Mouse (Mus musculus): ENCODE measurements around the gene Timm44. TPM values are rescaled to one million over a fixed set of nuclear protein-coding genes. Genes with fewer than 3 reads are reported as not detected.

The Timm44 gene
- 86.6 TPM for polyA plus RNA-seq (2021)

GRCm38 (mm10) chr8:4275275-4276110 lies at the start of gene Timm44:
TSS of gene Timm44 (minus strand) at chr8:4275913.
- no peaks in the 10 kb centered on the region for H3K27me3 ChIP-seq
- DNase-seq (ENCODE audit: low read depth, low spot score), result peak; percentile 65
- in situ Hi-C loops (cut with MboI; ENCODE audit: low pct_unique_long_range_greater_than_20kb), result loop anchor here (5.0 kb wide), 1 partner anchor 47 kb away; no protein-coding TSS in a partner anchor
- TF ChIP-seq CTCF (IDR thresholded peaks at IDR 0.05), result no peak
- ATAC-seq, result peak; percentile 92
- POLR2A ChIA-PET, result interaction anchor here (0.6 to 1.4 kb wide), 3 partner anchors 11 to 18 kb away, joined by 3 read pairs; no protein-coding TSS in a partner anchor
- CTCF ChIA-PET, result interaction anchor here (0.8 to 2.0 kb wide), 5 partner anchors 16 to 47 kb away, joined by 3 to 6 read pairs (median 6); no protein-coding TSS in a partner anchor

GRCm38 (mm10) chr8:4324983-4325750 lies 49.5 kb upstream of the Timm44 start, which contains the start of the genes Ccl25 and Elavl1:
TSS of gene Ccl25 (plus strand) at chr8:4325210.
TSS of gene Elavl1 (minus strand) at chr8:4325413.
- CTCF ChIA-PET, result no interaction called here
- no peak for TF ChIP-seq CTCF (IDR thresholded peaks at IDR 0.05)
- ATAC-seq (peak; percentile 95), DNase-seq (ENCODE audit: low read depth, low spot score) (peak; percentile 80)
- H3K27me3 ChIP-seq, result no peaks in the 10 kb centered on the region
- in situ Hi-C loops (cut with MboI; ENCODE audit: low pct_unique_long_range_greater_than_20kb), result loop anchor here (5.0 kb wide), 1 partner anchor 48 kb away; the partner anchor contains the start of gene Timm44
- POLR2A ChIA-PET, result no interaction called here

GRCm38 (mm10) chr8:4324525-4324924 lies 48.8 kb upstream of the Timm44 start:
- H3K27me3 ChIP-seq, result no peaks in the 10 kb centered on the region
- ChIA-PET CTCF (interaction anchor here (1.0 kb wide), 1 partner anchor 66 kb away, joined by 4 read pairs; the partner anchor contains the start of gene Ctxn1), POLR2A (interaction anchor here (0.7 to 1.3 kb wide), 3 partner anchors 15 to 64 kb away, joined by 3 to 4 read pairs (median 3); no protein-coding TSS in a partner anchor)
- no peak for DNase-seq (ENCODE audit: low read depth, low spot score)
- peak; percentile 26 for ATAC-seq
- TF ChIP-seq CTCF (IDR thresholded peaks at IDR 0.05), result no peak
- in situ Hi-C loops (cut with MboI; ENCODE audit: low pct_unique_long_range_greater_than_20kb), result loop anchor here (5.0 kb wide), 1 partner anchor 47 kb away; the partner anchor contains the start of gene Timm44

- ChIA-PET POLR2A (interaction anchor here (0.7 to 1.3 kb wide), 3 partner anchors 16 to 64 kb away, joined by 3 to 4 read pairs (median 3); no protein-coding TSS in a partner anchor), CTCF (interaction anchor here (0.8 to 1.0 kb wide), 2 partner anchors 11 to 66 kb away, joined by 3 to 4 read pairs; partner anchors contain the start of gene Ctxn1)
- in situ Hi-C loops (cut with MboI; ENCODE audit: low pct_unique_long_range_greater_than_20kb), result loop anchor here (5.0 kb wide), 1 partner anchor 47 kb away; the partner anchor contains the start of gene Timm44
- ATAC-seq (no peak), DNase-seq (ENCODE audit: low read depth, low spot score) (no peak)
- H3K27me3 ChIP-seq, result no peaks in the 10 kb centered on the region
- TF ChIP-seq CTCF (IDR thresholded peaks at IDR 0.05), result no peak
Measured at GRCm38 (mm10) chr8:4323917-4324316, 48.2 kb upstream of the Timm44 start.

GRCm38 (mm10) chr8:4322470-4322869 lies 46.8 kb upstream of the Timm44 start:
- H3K27me3 ChIP-seq, result no peaks in the 10 kb centered on the region
- ATAC-seq (no peak), DNase-seq (ENCODE audit: low read depth, low spot score) (no peak)
- POLR2A ChIA-PET, result interaction anchor here (1.2 kb wide), 1 partner anchor 66 kb away, joined by 3 read pairs; no protein-coding TSS in a partner anchor
- in situ Hi-C loops (cut with MboI; ENCODE audit: low pct_unique_long_range_greater_than_20kb), result loop anchor here (5.0 kb wide), 1 partner anchor 45 kb away; the partner anchor contains the start of gene Timm44
- peak; percentile 94 for TF ChIP-seq CTCF (IDR thresholded peaks at IDR 0.05)
- CTCF ChIA-PET, result interaction anchor here (0.6 to 2.4 kb wide), 28 partner anchors 10 to 647 kb away, joined by 3 to 39 read pairs (median 4); partner anchors contain the start of genes Ctxn1, Snapc2 and Trappc5

- ChIA-PET CTCF (interaction anchor here (0.7 to 2.4 kb wide), 6 partner anchors 9 to 70 kb away, joined by 3 to 39 read pairs (median 13); partner anchors contain the start of gene Ctxn1), POLR2A (interaction anchor here (1.2 to 1.3 kb wide), 2 partner anchors 9 to 65 kb away, joined by 3 to 4 read pairs; no protein-coding TSS in a partner anchor)
- H3K27me3 ChIP-seq, result no peaks in the 10 kb centered on the region
- TF ChIP-seq CTCF (IDR thresholded peaks at IDR 0.05), result no peak
- ATAC-seq (no peak), DNase-seq (ENCODE audit: low read depth, low spot score) (no peak)
- in situ Hi-C loops (cut with MboI; ENCODE audit: low pct_unique_long_range_greater_than_20kb), result loop anchor here (5.0 kb wide), 1 partner anchor 44 kb away; the partner anchor contains the start of gene Timm44
Measured at GRCm38 (mm10) chr8:4321031-4321430, 45.3 kb upstream of the Timm44 start.

GRCm38 (mm10) chr8:4320404-4320803 lies 44.7 kb upstream of the Timm44 start:
- ChIA-PET CTCF (interaction anchor here (0.7 kb wide), 1 partner anchor 20 kb away, joined by 3 read pairs; no protein-coding TSS in a partner anchor), POLR2A (interaction anchor here (1.3 kb wide), 1 partner anchor 9 kb away, joined by 4 read pairs; no protein-coding TSS in a partner anchor)
- TF ChIP-seq CTCF (IDR thresholded peaks at IDR 0.05), result no peak
- no peak for ATAC-seq
- DNase-seq (ENCODE audit: low read depth, low spot score), result no peak
- no peaks in the 10 kb centered on the region for H3K27me3 ChIP-seq
- in situ Hi-C loops (cut with MboI; ENCODE audit: low pct_unique_long_range_greater_than_20kb), result loop anchor here (5.0 kb wide), 1 partner anchor 43 kb away; the partner anchor contains the start of gene Timm44

- no peaks in the 10 kb centered on the region for H3K27me3 ChIP-seq
- DNase-seq (ENCODE audit: low read depth, low spot score), result no peak
- CTCF ChIA-PET, result no interaction called here
- POLR2A ChIA-PET, result no interaction called here
- in situ Hi-C loops (cut with MboI; ENCODE audit: low pct_unique_long_range_greater_than_20kb), result no loop called here
- TF ChIP-seq CTCF (IDR thresholded peaks at IDR 0.05), result no peak
- ATAC-seq, result no peak
Measured at GRCm38 (mm10) chr8:4319573-4319872, 43.8 kb upstream of the Timm44 start.

- ATAC-seq, result peak; percentile 38
- in situ Hi-C loops (cut with MboI; ENCODE audit: low pct_unique_long_range_greater_than_20kb), result no loop called here
- DNase-seq (ENCODE audit: low read depth, low spot score), result no peak
- TF ChIP-seq CTCF (IDR thresholded peaks at IDR 0.05), result no peak
- no peaks in the 10 kb centered on the region for H3K27me3 ChIP-seq
- POLR2A ChIA-PET, result interaction anchor here (0.5 to 1.1 kb wide), 2 partner anchors 22 to 115 kb away, joined by 3 read pairs; no protein-coding TSS in a partner anchor
- CTCF ChIA-PET, result interaction anchor here (1.3 kb wide), 1 partner anchor 87 kb away, joined by 3 read pairs; no protein-coding TSS in a partner anchor
Measured at GRCm38 (mm10) chr8:4318796-4319572, 43.3 kb upstream of the Timm44 start.
